17 mouse cellular contexts compared by ENCODE assay signal in the genomic region with DNA sequence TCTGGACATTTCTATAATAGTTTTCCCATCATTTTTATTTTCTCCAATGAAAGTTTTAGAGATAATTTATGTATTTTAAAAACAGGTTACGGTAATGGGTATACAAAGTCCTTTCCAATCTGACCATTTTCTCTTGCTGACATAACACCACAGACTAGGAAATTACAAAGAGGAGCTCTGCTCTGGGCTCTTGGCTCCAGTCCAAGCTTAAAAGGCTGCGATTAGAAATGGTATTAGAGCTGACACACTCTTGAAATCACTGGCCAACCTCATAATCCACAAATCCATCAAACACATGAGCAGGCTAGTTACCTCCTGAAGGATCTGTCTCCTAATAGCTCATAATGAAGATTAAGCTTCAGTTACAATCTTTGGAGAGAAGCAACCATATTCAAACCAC.
"Had no signal": no experiment of that assay in that cellular context is flagged by ENCODE, and none has a peak within 500 bp of the region (broad histone marks: within the 10 kb centered on the region; RNA-seq: fewer than 3 reads in every experiment).

No protein-coding gene starts in this region.

- H3K27ac ChIP-seq: kidney, postnatal 0 days; limb, embryonic 13.5 days; liver, embryonic 15.5 days; macrophage; midbrain, embryonic 12.5 days; stomach, embryonic 15.5 days had no signal

- DNase-seq: kidney, adult 9 months; kidney, postnatal 36 days; layer of hippocampus, adult 9-11 months; layer of hippocampus, postnatal 36 days; left cerebral cortex, postnatal 4 days; lung, adult 2 months; lung, postnatal 10 days; right cerebral cortex, postnatal 14 days; thymus, postnatal 36 days had no signal

- H3K27me3 ChIP-seq: limb, embryonic 13.5 days; liver, embryonic 15.5 days; megakaryocyte, embryonic 14.5 days; stomach, embryonic 15.5 days had no signal

- H3K4me1 ChIP-seq: liver, embryonic 15.5 days; megakaryocyte, embryonic 14.5 days; midbrain, embryonic 12.5 days; stomach, embryonic 15.5 days had no signal

- H3K4me2 ChIP-seq: limb, embryonic 13.5 days; liver, embryonic 11.5 days; liver, embryonic 15.5 days; midbrain, embryonic 12.5 days; stomach, embryonic 15.5 days had no signal

- H3K9me3 ChIP-seq: limb, embryonic 13.5 days; liver, embryonic 15.5 days; midbrain, embryonic 12.5 days; stomach, embryonic 15.5 days had no signal

- H3K4me3 ChIP-seq: limb, embryonic 13.5 days; liver, embryonic 15.5 days; megakaryocyte, embryonic 14.5 days; midbrain, embryonic 12.5 days; stomach, embryonic 15.5 days had no signal

- H3K36me3 ChIP-seq: limb, embryonic 13.5 days; liver, embryonic 15.5 days; midbrain, embryonic 12.5 days; stomach, embryonic 15.5 days had no signal

- H3K9ac ChIP-seq: limb, embryonic 13.5 days; liver, embryonic 15.5 days; midbrain, embryonic 12.5 days; stomach, embryonic 15.5 days had no signal
